Mouse (Mus musculus) heart, adult 2 months (tissue): ENCODE results near the gene B4galt3.

Experiments
- CTCF ChIP-seq: fragments of 200-600 bp; IDR thresholded peaks from 2 replicates; pipeline ENCODE4 v1.8.1; 2022; ENCODE audit warnings: antibody characterized with exemption, mild to moderate bottlenecking, moderate library complexity
- EP300 ChIP-seq: fragments of 200-500 bp; IDR thresholded peaks from 2 replicates; pipeline ENCODE4 v1.6.1; 2011; ENCODE audit warnings: low read depth, low read length, control low read depth; ENCODE audit not compliant: insufficient read depth
- POLR2A ChIP-seq: fragments of 200-500 bp; IDR thresholded peaks from 2 replicates; pipeline ENCODE4 v1.6.1; 2011; ENCODE audit warnings: mild to moderate bottlenecking, low read depth, low read length, control low read depth; ENCODE audit not compliant: insufficient read depth

DNA sequence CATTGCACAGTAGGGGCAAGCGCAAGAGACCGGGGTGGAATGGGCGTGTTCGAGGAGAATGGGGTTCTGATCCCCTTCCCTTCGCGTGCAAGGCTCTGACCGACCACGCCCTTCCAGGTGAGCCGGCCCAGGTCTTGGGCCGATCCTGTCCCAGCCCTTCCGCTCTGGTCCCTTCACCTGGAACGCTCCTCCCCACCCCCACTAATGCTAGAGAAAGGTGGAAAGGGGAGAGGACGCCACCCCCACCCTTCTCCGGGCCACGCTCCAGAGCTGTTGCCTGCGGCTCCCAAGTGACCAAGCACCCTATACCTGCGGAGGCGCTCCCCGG, 409 bp downstream of the B4galt3 start:
- no peak for TF ChIP-seq EP300
- no peak for TF ChIP-seq CTCF
- TF ChIP-seq POLR2A = no peak
